Mouse (Mus musculus) erythroblast, embryonic 14.5 days (primary cell): Measurements from ENCODE around the gene Cyct. TPM values are rescaled to one million over a fixed set of nuclear protein-coding genes. Genes with fewer than 3 reads are reported as not detected.

Source experiments
- H3K27me3 ChIP-seq: 2 replicates; pipeline ENCODE4 v1.6.1; 2012; ENCODE audit warnings: inconsistent platforms; ENCODE audit not compliant: control insufficient read depth
- H3K36me3 ChIP-seq: 2 replicates; pipeline ENCODE4 v1.6.1; 2012; ENCODE audit warnings: mild to moderate bottlenecking, inconsistent platforms; ENCODE audit not compliant: control insufficient read depth
- H3K4me1 ChIP-seq: 2 replicates; pipeline ENCODE4 v1.6.1; 2012; ENCODE audit warnings: inconsistent platforms; ENCODE audit not compliant: control insufficient read depth
- H3K4me3 ChIP-seq: replicated peaks from 2 replicates; pipeline ENCODE3; 2012; ENCODE audit warnings: moderate library complexity, mild to moderate bottlenecking, inconsistent platforms
- H3K9me3 ChIP-seq: 2 replicates; pipeline ENCODE4 v1.6.1; 2012; ENCODE audit warnings: low read length, inconsistent platforms, mixed read lengths; ENCODE audit not compliant: control insufficient read depth
- GATA1 ChIP-seq: IDR thresholded peaks from 2 replicates; pipeline ENCODE4 v1.6.1; 2012; ENCODE audit warnings: low read length, inconsistent platforms, mixed read lengths
- TAL1 ChIP-seq: IDR thresholded peaks from 3 replicates; pipeline ENCODE4 v1.6.1; 2012; ENCODE audit warnings: low read length, inconsistent platforms, mixed read lengths
- polyA plus RNA-seq: library from polyadenylated mRNA; stranded (reverse); fragments of >175 nt; gene quantifications from 2 replicates; pipeline ENCODE4 v1.2.3, GENCODE M21; 2012

Cyct gene
- polyA plus RNA-seq, 1 experiment = not detected

GRCm38 (mm10) chr2:76342146-76342545 lies 18.1 kb downstream of the Cyct start:
- no peaks in the 10 kb centered on the region for H3K36me3 ChIP-seq
- H3K4me1 ChIP-seq = no peaks in the 10 kb centered on the region; the same call in 1 of the 2 replicates
- H3K4me3 ChIP-seq = no peak overlapping the region
- H3K27me3 ChIP-seq = peaks cover 26% of the 10 kb centered on the region
- H3K9me3 ChIP-seq = no peaks in the 10 kb centered on the region
- TF ChIP-seq GATA1 (no peak), TAL1 (no peak)

DNA sequence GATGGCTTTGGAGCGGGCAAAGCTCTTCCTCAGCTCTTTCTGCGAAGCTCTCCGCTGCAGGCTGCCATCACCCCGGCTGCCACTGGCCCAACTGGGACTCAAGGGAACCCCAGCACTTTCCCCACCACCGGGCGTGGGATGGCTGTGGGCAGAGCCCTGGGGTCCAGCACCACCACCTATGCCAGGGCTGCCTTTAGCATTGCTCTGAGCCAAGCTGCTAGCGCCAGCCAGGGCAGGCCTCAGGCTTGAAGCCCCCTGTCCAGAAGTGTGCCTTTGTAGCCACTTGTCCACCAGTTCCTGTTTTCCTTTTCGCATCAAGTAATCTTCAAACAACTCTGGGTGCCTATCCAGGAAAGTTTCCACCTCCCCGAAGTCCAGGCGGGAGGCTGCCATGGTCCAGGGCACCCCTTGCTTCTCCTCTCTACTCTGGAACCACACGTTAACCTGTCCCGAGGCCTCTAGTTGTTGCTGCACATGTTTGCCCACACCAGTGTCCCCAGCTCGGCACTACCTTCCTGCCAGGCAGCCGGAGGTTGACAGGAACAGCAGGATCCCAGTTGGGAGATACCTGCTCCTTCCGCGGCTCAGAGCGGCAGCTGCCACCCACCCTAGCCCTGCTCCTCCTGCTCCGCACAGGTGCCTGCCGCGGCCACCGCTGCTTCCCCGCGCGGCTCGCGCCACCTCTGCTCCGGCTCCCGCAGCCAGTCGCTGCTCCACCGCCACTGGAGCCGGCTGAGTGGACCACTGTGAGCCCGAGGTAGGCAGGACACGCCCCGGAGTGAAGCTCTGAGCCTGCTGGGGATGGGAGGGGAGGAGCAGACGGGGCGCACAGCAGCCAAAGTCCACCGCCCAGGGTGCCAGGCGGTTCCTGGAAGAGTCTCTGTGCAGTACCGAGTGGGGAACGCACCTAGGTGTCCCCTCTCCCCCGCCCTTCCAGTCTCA lies 21.8 kb downstream of the Cyct start, which contains the start of gene Pde11a:
Gene Pde11a (minus strand): TSS at position 560 of the 942 bp plus-strand sequence.
- Histone ChIP-seq H3K4me1 (no peaks in the 10 kb centered on the region; the same call in 1 of the 2 replicates), H3K9me3 (no peaks in the 10 kb centered on the region), H3K4me3 (peak within 1 kb of the TSS; percentile 30), H3K36me3 (no peaks in the 10 kb centered on the region), H3K27me3 (peaks cover 30% of the 10 kb centered on the region)
- TF ChIP-seq TAL1 (no peak), GATA1 (no peak)

GRCm38 (mm10) chr2:76334596-76334995 lies 25.7 kb downstream of the Cyct start:
- Histone ChIP-seq H3K4me1 (no peaks in the 10 kb centered on the region; the same call in 1 of the 2 replicates), H3K9me3 (no peaks in the 10 kb centered on the region), H3K27me3 (peaks cover 24% of the 10 kb centered on the region), H3K36me3 (no peaks in the 10 kb centered on the region), H3K4me3 (no peak overlapping the region)
- no peak for TF ChIP-seq TAL1
- TF ChIP-seq GATA1 = no peak

- Histone ChIP-seq H3K27me3 (peaks cover 4% of the 10 kb centered on the region), H3K9me3 (no peaks in the 10 kb centered on the region), H3K4me3 (no peak overlapping the region), H3K36me3 (no peaks in the 10 kb centered on the region), H3K4me1 (no peaks in the 10 kb centered on the region)
- TF ChIP-seq TAL1 (no peak), GATA1 (no peak)
Measured at GRCm38 (mm10) chr2:76332161-76332805, 28.0 kb downstream of the Cyct start.

DNA sequence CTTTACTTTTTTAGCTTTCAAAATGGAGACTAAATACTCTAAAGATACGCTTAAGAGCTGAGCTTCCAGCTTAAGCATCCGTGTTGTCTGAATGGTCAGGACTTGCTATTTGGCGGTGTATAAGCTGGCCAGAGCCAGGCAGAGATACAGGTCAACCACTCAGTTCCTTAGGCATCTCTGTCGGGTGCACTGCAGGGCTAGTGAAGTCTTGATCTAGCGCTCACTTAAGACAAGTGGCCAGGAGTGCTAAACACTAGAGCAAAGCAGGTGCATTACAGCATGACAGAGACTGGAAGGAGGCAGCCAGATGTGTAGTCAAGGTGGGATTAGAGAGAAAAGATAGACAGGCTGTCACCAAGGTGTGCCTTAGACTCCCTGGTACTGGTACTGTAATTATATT lies 30.2 kb downstream of the Cyct start:
- Histone ChIP-seq H3K4me1 (no peaks in the 10 kb centered on the region), H3K9me3 (no peaks in the 10 kb centered on the region), H3K36me3 (no peaks in the 10 kb centered on the region), H3K4me3 (no peak overlapping the region), H3K27me3 (no peaks in the 10 kb centered on the region)
- TF ChIP-seq GATA1 (no peak), TAL1 (no peak)

DNA sequence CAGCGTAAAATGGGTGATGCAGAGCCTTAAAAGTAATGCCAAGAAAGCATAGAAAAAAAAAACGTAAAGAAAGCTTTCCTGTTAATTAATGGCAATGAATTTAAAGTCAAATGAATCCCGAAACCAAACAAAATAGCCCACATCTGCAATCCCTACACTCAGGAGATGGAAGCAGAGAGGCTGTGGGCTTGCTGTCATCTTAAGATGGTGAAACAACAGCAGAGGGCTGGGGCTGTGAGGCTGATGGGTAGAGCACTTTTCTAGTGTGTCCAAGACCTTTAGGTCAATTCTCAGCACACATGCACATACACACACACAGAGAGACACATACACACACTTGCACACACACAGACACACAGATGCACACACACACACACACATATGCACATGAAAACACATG lies 34.1 kb downstream of the Cyct start:
- Histone ChIP-seq H3K4me3 (no peak overlapping the region), H3K36me3 (no peaks in the 10 kb centered on the region), H3K4me1 (no peaks in the 10 kb centered on the region; the same call in none of the 2 replicates), H3K27me3 (no peaks in the 10 kb centered on the region), H3K9me3 (no peaks in the 10 kb centered on the region)
- TF ChIP-seq TAL1 = no peak
- TF ChIP-seq GATA1 = no peak

DNA sequence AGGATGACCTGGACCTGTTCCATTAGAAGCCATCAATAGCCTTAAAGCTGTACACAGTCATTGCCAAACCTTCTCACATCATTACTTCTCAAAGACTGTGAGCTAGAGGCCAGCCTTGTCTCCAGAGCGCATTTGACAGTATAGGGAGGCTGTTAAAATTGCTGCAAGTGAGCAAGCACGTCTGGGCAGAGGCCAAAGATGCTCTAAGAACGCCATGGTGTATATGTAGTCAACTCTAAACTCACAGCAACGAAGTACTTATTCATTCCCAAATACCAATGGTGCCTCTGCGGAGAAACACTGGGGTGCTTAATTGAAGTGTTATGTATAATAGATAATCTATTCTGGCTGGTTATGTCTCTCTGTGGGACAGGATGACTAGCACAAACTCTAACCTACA lies 35.8 kb downstream of the Cyct start:
- peaks cover 11% of the 10 kb centered on the region for H3K4me1 ChIP-seq
- TF ChIP-seq TAL1 (no peak), GATA1 (no peak)
- H3K27me3 ChIP-seq = no peaks in the 10 kb centered on the region
- no peaks in the 10 kb centered on the region for H3K9me3 ChIP-seq
- H3K4me3 ChIP-seq = no peak overlapping the region
- H3K36me3 ChIP-seq = no peaks in the 10 kb centered on the region

- Histone ChIP-seq H3K4me1 (peaks cover 11% of the 10 kb centered on the region), H3K9me3 (no peaks in the 10 kb centered on the region), H3K27me3 (no peaks in the 10 kb centered on the region), H3K4me3 (no peak overlapping the region), H3K36me3 (no peaks in the 10 kb centered on the region)
- no peak for TF ChIP-seq GATA1
- no peak for TF ChIP-seq TAL1
Measured at GRCm38 (mm10) chr2:76323185-76323875, 36.9 kb downstream of the Cyct start.

- no peak for TF ChIP-seq GATA1
- no peak for TF ChIP-seq TAL1
- H3K27me3 ChIP-seq = no peaks in the 10 kb centered on the region
- H3K9me3 ChIP-seq = no peaks in the 10 kb centered on the region
- H3K36me3 ChIP-seq = no peaks in the 10 kb centered on the region
- peaks cover 11% of the 10 kb centered on the region for H3K4me1 ChIP-seq
- H3K4me3 ChIP-seq = no peak overlapping the region
Measured at GRCm38 (mm10) chr2:76320336-76320735, 39.9 kb downstream of the Cyct start.
